Mouse (Mus musculus) frontal cortex, adult 2 months (tissue): ENCODE data around the gene Klhl25. TPM values are rescaled to one million over a fixed set of nuclear protein-coding genes. Genes with fewer than 3 reads are reported as not detected.
"Not testable (repeated sequence)": the region's sequence is repeated elsewhere in the genome, so short reads cannot be mapped to it uniquely, and the experiment has no call there.

Experiments
- DNase-seq, 2 experiments: peaks; one replicate each; pipeline ENCODE4 v3.0.0; 2022; ENCODE audit warnings: low spot score in 1 of 2; ENCODE audit errors: extremely low spot score in 1 of 2
- polyA plus RNA-seq: library from polyadenylated mRNA; depleted of rRNA; stranded (reverse); fragments of >200 nt; gene quantifications from 2 replicates; pipeline ENCODE4 v1.2.3, GENCODE M21; 2012

The Klhl25 gene
- polyA plus RNA-seq, 1 experiment: 9.0 TPM

GRCm38 (mm10) chr7:75842306-75842705, 5.8 kb upstream of the Klhl25 start:
- no peak for DNase-seq

- no peak for DNase-seq
These were observed 2.2 kb upstream of the Klhl25 start for GRCm38 (mm10) chr7:75845936-75846335.

GRCm38 (mm10) chr7:75846942-75847341, 1.2 kb upstream of the Klhl25 start:
- DNase-seq: no peak

GRCm38 (mm10) chr7:75847489-75847888, 621 bp upstream of the Klhl25 start:
- no peak for DNase-seq

GRCm38 (mm10) chr7:75848776-75849670, 913 bp downstream of the Klhl25 start:
- DNase-seq: no peak

DNA sequence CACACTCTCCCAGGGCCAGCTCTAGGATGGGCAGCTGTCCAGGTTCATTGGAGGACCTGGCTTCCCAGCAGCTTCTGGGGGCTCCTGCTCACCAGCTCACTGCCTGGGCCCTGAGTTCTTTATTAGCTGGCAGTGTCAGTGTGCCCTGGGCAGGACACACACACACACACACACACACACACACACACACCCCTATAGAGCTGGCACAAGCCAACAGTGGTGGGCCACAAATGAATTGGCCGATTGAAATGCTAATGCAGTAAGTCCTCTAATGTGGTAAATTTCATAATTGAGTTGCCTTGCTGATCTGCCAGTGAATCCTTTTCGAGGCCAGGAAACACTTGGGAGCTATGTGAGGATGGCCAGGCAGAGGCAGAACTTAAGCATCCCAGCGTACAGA, 2.3 kb downstream of the Klhl25 start:
- not testable (repeated sequence) for DNase-seq

DNA sequence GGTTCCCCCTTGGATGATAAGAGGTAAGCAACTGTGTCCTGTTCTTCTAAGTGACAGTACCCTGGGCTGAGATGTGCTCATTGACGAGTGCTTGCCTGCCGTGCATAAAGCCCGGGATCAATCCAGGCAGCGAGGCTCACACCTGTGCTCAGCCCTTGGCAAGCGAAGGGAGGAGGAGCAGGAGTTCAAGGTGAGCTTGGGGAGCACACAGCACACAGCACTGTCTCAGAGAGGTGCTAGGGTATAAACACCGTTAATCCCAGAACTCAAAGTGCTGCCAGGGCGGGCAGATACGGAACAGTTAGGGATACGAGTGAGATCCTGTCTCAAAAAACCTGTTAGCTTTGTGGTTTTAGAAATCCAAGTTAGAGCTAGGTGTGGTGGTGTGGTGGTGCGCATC, 3.2 kb downstream of the Klhl25 start:
- DNase-seq: no peak

DNA sequence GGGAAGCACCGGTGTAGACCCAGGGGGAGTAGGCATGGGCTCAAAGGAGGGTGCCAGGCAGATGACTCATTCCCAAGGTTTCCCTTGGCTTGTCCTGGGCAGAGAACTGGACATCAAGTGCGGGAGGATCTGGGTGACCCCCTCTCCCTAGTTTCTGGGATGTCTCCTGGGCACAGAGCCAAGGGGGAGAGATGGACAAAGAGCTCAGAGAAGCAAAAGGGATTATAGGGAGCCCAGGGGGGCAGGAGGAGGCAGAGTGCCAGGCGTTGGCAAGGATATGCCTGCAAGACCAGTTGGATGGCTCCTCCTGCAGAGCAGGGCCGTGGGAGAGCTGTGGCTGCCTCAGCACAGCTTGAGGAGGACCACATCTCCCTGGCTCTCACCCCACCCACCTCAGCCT, 4.3 kb downstream of the Klhl25 start:
- peak; percentile 40 to 64 for DNase-seq

- no peak for DNase-seq
These were observed 5.2 kb downstream of the Klhl25 start for GRCm38 (mm10) chr7:75853171-75853830.

DNA sequence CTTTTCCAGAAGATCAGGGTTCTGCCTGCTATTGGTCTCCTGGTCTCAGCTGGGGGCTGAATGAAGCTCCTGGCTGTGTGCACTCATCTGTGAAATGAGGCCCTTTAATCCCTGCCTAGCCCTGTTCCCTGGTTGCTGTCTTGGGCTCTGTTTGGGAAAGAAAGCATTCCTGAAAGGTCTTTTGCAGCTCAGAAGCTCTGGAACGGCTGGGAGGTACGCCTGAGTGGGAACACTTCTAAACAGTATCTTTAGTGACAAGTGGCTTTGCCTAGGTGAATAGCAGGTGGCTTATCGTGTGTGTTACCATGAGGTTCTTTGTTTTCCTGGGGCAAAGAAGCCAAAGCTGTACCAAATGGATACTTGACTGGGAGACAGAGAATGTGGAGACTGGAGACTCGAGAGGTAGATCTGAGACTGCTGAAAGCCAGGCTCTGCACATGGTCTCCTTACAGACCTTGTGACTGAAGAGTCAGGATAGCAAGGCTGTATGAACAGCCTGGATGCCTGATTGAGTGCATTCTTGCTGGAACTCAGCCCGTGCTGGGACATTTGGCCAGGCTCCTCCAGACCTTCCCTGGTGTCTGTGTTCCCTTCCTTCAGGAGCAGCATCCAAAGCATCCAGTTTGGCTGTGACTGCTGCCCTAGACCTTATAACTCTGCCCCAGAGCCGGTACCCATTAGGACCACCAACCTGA, 6.3 kb downstream of the Klhl25 start:
- no peak for DNase-seq

- no peak for DNase-seq
These were observed 6.9 kb downstream of the Klhl25 start for GRCm38 (mm10) chr7:75855028-75855427.

DNA sequence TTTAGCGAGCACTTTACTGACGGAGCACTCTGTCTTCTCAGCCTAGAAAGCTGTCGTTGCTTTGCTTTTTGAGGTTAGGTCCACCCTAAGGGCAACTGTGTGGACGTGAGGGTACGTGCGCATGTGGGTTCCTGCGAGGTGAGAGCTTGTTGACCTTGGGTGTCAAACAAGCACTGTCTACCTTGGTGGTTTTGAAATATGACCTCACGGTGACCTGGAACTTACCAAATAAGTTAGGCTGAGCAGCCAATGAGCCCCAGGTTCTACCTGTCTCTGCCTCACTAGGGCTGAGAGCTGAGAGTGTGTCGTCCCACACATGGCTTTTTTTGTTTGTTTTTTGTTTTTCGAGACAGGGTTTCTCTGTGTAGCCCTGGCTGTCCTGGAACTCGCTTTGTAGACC, 8.1 kb downstream of the Klhl25 start:
- DNase-seq: no peak

- DNase-seq: no peak
These were observed 11.7 kb downstream of the Klhl25 start for GRCm38 (mm10) chr7:75859771-75860196.

GRCm38 (mm10) chr7:75861638-75862426, 13.7 kb downstream of the Klhl25 start:
- not testable (repeated sequence) for DNase-seq

- DNase-seq: not testable (repeated sequence)
These were observed 14.3 kb downstream of the Klhl25 start for GRCm38 (mm10) chr7:75862427-75862781.

DNA sequence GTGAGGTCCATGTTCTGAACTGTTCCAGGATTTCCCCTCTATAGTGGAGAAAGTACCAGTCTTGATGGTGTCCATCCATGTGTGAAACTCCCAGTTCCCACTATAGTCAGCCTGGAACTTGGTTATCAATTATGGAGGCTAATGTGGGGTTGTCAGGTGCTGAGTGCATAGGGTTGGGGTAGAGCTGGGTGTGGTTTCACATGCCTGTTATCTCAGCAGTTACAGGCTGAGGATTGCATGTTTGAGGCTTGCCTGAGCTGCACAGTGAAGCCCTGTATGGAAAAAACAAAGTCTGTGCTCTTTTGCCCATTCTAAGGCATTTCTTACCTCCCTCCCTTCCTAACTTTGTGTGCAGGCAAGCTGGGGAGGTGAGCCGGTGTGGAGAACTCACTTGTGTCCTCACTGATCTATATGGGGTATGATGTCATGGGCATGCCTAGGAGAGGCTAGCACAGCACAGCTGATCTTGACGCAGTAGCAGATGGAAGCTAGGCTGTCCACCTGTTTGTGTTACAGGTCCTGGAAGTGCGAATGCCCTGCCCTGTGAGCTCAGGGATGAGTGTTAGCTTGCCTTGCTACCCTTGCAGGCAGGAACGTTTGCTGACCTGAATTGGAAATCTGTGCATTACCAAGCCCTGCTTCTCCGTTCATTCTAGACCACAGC, 15.3 kb downstream of the Klhl25 start:
- not testable (repeated sequence) for DNase-seq

DNA sequence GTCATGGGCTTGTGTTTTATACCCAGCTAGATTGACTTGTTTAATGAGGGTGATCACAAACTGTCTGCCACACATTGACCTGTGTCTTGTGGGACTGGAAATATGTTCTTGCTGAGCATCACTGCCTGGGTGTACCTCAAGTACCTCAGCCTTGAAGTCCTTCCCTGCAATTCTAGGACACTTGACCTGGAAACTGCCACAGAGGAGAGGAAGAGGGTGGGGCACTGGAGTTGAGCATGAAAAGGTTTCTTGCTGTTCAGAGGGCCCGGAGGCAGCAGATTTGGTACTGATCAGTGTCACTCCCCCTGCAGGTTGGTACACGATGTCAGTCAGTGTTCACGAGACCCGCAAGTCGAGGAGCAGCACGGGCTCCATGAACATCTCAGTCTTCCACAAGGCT, 16.9 kb downstream of the Klhl25 start:
- no peak for DNase-seq

GRCm38 (mm10) chr7:75866557-75866956, 18.4 kb downstream of the Klhl25 start:
- no peak for DNase-seq

GRCm38 (mm10) chr7:75868687-75869086, 20.6 kb downstream of the Klhl25 start:
- no peak for DNase-seq

GRCm38 (mm10) chr7:75870551-75870950, 22.4 kb downstream of the Klhl25 start:
- DNase-seq: no peak
